Mouse (Mus musculus): ENCODE measurements around the gene Gusb.

DNA sequence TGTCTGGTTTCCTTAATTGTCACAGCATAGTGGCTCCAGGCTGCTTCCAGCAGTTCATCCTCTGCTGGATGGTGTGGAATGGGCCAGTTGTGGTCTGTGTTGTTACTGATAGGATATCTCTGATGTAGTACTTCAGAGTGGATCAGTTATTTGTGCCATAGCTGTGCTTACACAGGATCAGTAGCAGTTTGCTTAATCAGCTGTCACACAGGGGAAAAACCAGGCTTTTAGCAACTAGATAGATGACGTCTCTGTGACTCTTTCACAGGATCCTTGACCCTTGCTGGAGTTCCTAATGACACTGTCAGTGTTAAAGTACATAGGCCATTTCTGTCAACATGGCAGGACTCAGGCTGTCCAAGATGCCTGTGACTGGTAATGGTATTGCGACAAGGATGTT, 31.0 kb upstream of the Gusb start:
- TF ChIP-seq CTCF (IDR thresholded peaks at IDR 0.05; ENCODE audit: low read depth, low read length): no peak
- TF ChIP-seq EP300 (IDR thresholded peaks at IDR 0.05; ENCODE audit: insufficient read depth, low read depth, low read length): no peak

All from ES-Bruce4 (cell line).